Mouse (Mus musculus): ENCODE measurements around the gene Eed.

Gene Eed

DNA sequence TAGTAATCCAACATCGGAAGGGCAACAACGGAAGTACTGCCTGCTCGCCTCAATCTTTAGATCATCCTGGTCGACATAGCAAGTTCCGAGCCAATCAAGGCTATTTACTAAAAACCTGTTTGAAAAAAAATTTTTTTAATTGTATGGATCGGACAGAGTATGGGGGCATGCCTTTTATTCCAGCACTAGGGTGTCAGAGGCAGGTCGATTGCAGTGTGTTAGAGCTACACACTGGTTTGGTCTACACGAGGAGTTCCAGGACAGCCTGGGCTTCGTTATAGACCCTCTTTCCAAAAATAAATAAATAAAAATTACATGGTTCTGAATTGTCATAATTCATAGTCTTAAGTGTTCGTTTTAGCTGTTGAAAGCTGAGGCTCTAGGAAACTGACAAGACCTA, 774 bp upstream of the Eed start:
- no peak for DNase-seq (ENCODE audit: low spot score)

GRCm38 (mm10) chr7:89980133-89980484, 674 bp downstream of the Eed start:
- no peak for DNase-seq (ENCODE audit: low spot score)

DNA sequence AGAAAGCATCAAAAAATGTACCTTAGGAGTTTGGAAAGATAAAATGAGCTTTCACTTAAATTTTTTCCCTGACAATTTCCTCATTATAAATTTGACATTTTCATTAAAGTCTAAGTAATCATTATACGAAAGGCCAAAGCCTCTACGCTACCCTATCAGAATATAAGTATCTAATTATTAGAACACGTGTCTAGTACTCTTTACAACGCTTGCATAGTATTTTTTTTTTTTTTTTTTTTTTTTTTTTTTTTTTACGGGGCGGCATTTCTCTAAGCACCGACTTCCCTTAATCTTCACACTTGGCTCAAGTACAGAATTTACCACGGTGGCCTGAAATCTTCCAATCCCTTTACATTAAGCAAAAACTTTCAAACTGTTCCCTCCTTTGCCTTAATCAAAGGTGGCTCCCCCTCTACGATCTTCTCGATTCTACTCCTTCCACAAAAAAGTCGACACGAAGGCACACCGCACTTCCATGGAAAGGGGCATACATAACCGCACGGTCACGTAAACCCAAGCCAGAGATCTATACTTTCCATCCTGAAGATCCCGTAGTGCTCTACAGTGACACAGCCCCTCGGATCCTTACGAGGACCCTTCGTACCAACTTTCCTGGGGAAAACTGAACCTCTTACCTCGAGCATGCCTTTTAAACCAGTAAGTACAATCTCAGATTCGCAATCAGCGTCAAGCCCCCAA, 1.2 kb downstream of the Eed start:
- DNase-seq (ENCODE audit: low spot score): no peak

- DNase-seq (ENCODE audit: low spot score): no peak
Measured at GRCm38 (mm10) chr7:89976796-89977195, 4.0 kb downstream of the Eed start.

DNA sequence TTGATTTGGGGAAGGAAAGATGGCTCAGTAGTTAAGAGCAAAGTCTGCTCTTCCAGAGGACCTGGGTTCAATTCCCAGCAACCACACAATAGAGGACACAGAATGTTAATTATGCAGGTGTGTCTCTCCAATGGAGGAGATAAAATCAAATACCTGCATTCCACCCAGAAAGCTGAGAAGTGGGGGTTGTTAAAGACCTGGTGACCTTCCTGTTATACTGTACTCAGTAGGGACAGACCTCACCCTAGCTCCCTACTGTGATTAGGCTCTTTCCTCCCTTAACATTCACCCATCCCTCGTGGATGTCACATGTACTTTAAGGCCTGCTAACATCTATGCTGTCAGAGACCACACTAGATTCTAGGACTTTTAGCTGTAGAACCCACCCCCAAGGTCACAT, 5.2 kb downstream of the Eed start:
- DNase-seq (ENCODE audit: low spot score): no peak

DNA sequence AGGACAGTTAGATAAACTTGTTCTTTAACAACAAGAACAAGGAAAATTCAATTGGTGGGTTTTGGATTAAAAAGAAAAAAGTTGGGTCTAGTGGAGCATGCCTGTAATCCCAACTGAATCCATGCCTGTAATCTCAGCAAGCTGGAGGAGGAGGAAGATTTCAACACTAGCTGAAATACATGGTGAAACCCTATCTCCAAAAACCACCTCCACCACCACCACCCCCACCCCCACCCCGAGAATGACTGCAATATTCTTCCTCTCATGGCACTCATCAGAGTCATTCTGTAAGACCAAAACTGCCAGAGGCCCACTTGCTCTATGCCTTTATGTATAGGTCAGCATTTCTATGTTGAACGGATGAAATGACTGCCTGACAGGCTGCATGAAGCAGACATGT, 13.5 kb downstream of the Eed start:
- no peak for DNase-seq (ENCODE audit: low spot score)

DNA sequence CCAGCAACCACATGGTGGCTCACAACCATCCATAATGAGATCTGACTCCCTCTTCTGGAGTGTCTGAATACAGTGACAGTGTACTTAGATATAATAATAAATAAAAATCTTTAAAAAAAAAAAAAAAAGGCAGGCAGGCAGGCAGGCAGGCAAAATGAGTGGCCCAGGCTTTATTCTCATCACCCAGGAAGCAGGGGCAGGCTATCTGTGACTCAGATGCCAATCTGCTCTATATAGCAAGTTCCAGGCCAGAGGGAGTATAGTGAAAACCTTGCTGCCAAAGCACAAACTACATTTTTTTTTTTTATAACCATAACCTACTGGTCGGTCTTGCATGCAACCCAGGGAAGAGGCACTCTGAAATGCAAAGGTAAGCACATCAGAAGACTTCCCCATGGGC, 14.0 kb downstream of the Eed start:
- DNase-seq (ENCODE audit: low spot score): no peak

GRCm38 (mm10) chr7:89963135-89963534, 17.6 kb downstream of the Eed start:
- DNase-seq (ENCODE audit: low spot score): no peak

- no peak for DNase-seq (ENCODE audit: low spot score)
Measured at GRCm38 (mm10) chr7:89957300-89957699, 23.5 kb downstream of the Eed start.

- DNase-seq (ENCODE audit: low spot score): no peak
Measured at GRCm38 (mm10) chr7:89954261-89954660, 26.5 kb downstream of the Eed start.

DNA sequence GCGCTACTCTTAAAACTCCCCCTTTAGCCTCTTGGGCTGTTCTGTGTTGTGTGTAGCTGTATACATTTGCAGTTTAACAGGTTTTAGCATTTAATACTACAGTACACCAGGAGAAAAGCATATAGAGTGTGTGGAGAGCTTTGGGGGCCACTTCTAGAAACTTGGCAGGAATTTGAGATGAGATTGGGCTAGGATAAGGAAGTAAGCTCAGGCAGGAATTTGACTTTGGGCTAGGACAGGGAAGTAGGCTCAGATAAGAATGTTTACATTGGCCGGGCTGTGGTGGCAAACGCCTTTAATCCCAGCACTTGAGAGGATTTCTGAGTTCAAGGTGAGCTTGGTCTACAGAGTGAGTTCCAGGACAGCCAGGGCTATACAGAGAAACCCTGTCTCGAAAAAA, 31.4 kb downstream of the Eed start:
- no peak for DNase-seq (ENCODE audit: low spot score)

GRCm38 (mm10) chr7:89948026-89948425, 32.8 kb downstream of the Eed start:
- no peak for DNase-seq (ENCODE audit: low spot score)

DNA sequence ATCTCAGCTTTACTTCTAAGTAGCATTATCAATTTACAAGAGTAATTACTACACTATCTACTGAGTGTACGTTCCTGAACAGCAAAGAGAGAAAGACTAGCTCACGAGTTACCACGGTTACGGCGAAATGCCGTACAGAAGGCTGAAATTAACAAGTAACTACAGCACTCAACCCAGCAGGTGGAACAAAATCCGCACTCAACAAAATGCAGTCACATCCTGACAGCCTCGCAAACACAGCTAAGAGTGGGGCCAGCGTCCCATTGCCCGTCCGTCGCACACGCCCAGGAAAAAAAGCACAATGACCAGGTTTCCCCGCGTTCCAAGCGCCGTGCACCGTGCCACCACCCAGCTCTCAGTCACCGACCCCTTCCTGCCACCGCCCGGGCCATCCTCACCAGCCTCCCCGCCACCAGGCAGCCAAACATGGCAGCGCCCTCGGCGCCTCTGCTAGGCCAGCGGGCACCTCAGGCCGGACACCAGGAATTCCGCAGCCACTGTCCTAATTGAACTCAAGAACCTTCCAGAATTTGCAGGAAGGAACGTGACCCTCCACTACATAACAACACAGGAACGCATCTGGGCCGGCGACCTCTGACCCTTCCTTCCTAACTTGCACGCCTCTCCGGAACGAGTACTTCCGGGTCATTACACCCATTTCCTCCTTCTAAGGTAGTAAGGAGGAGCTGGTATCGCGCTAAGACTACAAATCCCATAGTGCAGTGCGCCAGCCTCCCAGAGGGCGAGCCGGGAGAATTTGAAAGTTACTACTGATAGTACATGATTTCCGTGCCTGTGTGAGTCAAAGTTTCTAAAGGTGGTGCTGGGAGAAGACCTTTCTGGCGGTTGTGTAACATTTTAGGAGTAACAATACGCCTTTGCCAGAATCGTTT, 40.0 kb downstream of the Eed start, which contains the start of gene Hikeshi:
Gene Hikeshi, minus strand, starts transcription at position 634 of the 893 bp plus-strand sequence.
- peak; percentile 92 for DNase-seq (ENCODE audit: low spot score)

DNA sequence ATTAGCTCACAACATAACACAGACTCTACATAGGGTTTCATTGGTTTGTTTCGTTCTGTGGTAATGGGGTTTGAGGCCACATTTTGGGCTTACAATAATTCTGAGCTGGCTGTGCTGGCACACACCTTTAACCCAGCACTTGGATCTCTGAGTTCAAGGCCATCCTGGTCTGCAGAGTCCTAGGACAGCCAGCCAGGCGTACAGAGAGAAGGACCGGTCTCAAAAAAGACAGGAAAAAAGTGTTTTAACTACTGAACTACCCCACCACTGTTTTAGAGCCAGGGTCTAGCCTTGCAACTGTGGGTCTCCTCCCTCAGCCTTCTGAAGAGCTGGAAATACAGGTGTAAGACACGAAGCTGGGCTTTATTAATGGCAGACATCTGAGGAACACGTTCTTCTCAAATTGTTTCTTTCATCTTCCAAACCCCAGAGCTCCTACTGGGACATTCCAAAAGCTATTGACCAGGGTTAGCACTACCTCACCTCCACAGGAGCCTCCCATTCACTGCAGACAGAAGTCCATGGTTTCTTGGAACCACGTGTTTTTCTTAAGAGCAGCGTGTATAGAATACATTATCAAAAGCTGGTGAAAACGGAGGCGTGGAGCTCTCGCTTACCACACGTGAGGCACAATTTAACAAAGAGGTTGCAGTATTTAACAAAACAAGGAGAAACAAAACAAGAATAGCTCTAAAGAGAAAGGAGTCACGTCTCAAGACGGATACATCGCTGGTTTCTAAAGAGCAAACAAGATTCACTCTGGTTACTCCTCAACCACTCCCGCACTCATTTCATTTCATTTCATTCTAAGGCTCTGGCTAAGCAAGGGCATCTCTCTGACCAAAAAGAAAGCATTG, 41.1 kb downstream of the Eed start:
- no peak for DNase-seq (ENCODE audit: low spot score)

DNA sequence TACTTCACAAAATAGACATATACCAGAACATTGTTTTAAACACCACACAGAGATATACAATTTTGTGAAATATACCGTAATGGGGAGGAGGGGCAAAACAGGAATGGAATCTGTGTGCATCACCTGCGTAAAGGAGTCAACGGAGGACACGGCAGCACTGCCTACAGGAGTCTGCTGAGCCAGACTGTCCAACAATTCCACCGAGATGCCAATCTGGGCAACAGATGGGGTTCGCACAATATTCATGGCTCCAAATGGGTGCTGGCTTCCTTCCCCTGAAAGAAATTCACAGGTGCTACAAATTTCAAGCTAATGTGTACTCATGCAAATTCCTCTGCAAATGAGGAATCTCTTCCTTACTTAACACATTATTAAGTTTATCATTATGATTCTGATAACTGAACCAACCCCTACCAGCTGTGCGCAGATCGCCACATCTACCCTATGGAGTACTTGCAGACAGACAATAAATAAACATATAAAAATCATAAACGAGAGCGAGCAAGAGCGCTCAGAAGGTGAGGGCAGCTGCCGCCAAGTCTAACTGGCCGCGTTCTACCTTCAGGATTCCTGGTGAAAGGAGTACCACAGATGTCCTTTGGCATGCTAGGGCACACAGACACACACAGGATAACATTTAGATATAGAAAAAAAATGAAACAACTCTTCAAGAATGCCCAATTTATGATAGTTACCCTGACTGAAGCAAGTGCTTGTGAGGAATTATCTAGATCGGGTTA, 57.2 kb downstream of the Eed start:
- DNase-seq (ENCODE audit: low spot score): no peak

DNA sequence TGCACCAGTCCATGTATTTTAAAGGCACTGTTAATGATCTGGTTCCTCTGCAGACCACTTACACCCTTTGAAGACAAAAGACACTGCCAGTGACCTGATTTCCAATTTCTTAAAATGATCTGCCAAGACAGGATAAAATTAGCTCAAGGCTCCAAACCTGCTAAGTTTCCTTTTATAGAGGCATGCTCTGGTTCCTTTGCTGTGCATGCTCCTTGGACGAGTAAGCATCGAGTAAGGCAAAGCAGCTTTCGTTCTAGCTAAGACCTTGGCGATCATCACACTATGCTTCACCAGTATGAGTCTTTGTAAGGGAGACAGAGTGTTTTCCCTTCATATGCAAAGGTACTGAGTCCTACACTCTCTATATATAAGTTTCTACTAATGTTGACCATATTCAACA, 63.0 kb downstream of the Eed start:
- no peak for DNase-seq (ENCODE audit: low spot score)

DNA sequence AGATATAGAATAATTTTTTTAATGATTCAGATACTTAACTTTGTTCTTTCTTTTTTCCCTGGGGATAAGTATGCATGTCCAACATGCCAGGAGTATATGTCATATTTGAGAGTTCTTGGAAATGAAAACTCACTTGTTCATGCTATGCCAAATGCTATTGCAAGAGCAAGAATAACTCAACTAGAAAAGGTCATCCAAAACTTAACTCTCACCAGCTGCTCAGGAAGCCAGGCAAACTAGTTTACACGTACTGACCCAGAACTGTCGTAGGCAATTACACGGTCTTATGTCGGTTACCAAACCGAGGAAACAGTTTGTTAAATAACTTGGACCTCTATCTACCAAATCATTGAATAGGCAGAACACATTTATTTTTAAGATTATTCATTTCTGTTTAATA, 64.1 kb downstream of the Eed start:
- DNase-seq (ENCODE audit: low spot score): no peak

GRCm38 (mm10) chr7:89913432-89914158, 67.2 kb downstream of the Eed start:
- no peak for DNase-seq (ENCODE audit: low spot score)

DNA sequence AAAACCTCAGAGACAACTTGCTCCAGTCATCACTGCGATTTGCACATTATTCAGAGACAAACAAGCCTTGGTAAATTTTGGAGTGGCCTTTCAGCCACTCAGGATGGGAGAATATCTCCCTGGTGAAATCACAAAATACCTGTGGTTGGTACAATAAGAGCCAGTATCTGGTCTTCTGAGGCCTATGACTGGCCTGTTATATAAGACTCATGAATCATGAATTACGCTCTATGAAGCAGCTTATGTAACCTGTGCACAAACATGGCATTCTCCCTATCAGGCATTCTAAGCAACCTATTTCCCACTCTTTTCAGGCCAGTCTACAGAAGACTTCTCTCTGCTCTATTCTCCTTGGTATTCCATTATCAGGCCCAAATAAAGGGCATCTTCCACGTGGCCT, 68.4 kb downstream of the Eed start:
- DNase-seq (ENCODE audit: low spot score): no peak

GRCm38 (mm10) chr7:89909711-89910110, 71.1 kb downstream of the Eed start:
- no peak for DNase-seq (ENCODE audit: low spot score)
